Comparison of ENCODE assay signal across 16 mouse cellular contexts in the genomic region with DNA sequence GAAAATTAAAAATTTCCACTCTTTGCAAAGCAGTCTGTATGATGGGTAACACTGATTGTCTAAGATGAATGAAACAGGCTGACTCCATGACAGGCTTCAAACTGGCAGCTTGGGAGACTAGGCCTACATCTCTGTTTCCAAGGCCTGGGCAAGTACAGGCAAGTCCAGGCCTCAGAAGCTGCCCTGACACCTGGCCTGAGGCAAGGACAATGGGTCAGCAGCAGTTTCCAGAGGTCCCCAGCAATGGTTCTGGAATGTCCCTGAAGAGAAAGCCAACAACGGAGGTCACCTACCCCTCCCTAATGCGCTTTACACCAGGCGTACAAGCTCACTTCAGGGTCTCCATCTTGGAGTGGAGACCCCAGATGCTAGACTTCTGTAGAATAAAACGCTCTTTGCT.
"Had no signal": no experiment of that assay in that cellular context is flagged by ENCODE, and none has a peak within 500 bp of the region (broad histone marks: within the 10 kb centered on the region; RNA-seq: fewer than 3 reads in every experiment).

No protein-coding gene starts in this region.

- H3K4me1 ChIP-seq: lung, embryonic 15.5 days; midbrain, embryonic 13.5 days; midbrain, embryonic 15.5 days; neural tube, embryonic 12.5 days; stomach, embryonic 15.5 days had no signal

- H3K27me3 ChIP-seq: lung, embryonic 15.5 days; megakaryocyte, embryonic 14.5 days; midbrain, embryonic 13.5 days; midbrain, embryonic 15.5 days; neural tube, embryonic 12.5 days; stomach, embryonic 15.5 days had no signal

- DNase-seq: lung, adult 2 months; lung, postnatal 14 days; lung, postnatal 36 days; right cerebral cortex, postnatal 14 days; thymus, adult 2 months; thymus, postnatal 25 days; thymus, postnatal 4 days had no signal

- H3K27ac ChIP-seq: lung, embryonic 15.5 days; macrophage; midbrain, embryonic 13.5 days; midbrain, embryonic 15.5 days; neural tube, embryonic 12.5 days; stomach, embryonic 15.5 days; stomach, postnatal 0 days had no signal

- H3K9me3 ChIP-seq: lung, embryonic 15.5 days; megakaryocyte, embryonic 14.5 days; midbrain, embryonic 13.5 days; midbrain, embryonic 15.5 days; neural tube, embryonic 12.5 days; stomach, embryonic 15.5 days had no signal

- H3K4me3 ChIP-seq: lung, embryonic 15.5 days; megakaryocyte, embryonic 14.5 days; midbrain, embryonic 13.5 days; midbrain, embryonic 15.5 days; neural tube, embryonic 12.5 days; stomach, embryonic 15.5 days had no signal

- H3K9ac ChIP-seq: lung, embryonic 15.5 days; midbrain, embryonic 13.5 days; midbrain, embryonic 15.5 days; neural tube, embryonic 12.5 days; stomach, embryonic 15.5 days had no signal

- H3K4me2 ChIP-seq: lung, embryonic 15.5 days; midbrain, embryonic 11.5 days; midbrain, embryonic 13.5 days; midbrain, embryonic 15.5 days; neural tube, embryonic 12.5 days; stomach, embryonic 15.5 days had no signal
